Mouse (Mus musculus): ENCODE measurements around the gene Scaf11. TPM values are rescaled to one million over a fixed set of nuclear protein-coding genes. Genes with fewer than 3 reads are reported as not detected.

The Scaf11 gene
- polyA plus RNA-seq (2014; fragmentation: Illumina TruSeq; extraction: RNeasy Lipid Tissue Mini Kit (QIAGEN cat#74804); ENCODE audit: insufficient read depth, low read depth, low replicate concordance), result 17.4 TPM

GRCm38 (mm10) chr15:96460730-96461540, at the start of gene Scaf11:
Gene Scaf11 (minus strand): TSS chr15:96460843.

Other genes with a start within 250 kb of the Scaf11 start
- gene Arid2, start 173.3 kb downstream of the Scaf11 start, polyA plus RNA-seq (2014; fragmentation: Illumina TruSeq; extraction: RNeasy Lipid Tissue Mini Kit (QIAGEN cat#74804); ENCODE audit: insufficient read depth, low read depth, low replicate concordance), result 8.8 TPM
- gene Slc38a1, start 182.1 kb upstream of the Scaf11 start, polyA plus RNA-seq (2014; fragmentation: Illumina TruSeq; extraction: RNeasy Lipid Tissue Mini Kit (QIAGEN cat#74804); ENCODE audit: insufficient read depth, low read depth, low replicate concordance), result 6.3 TPM
- gene Slc38a2, start 238.9 kb upstream of the Scaf11 start, polyA plus RNA-seq (2014; fragmentation: Illumina TruSeq; extraction: RNeasy Lipid Tissue Mini Kit (QIAGEN cat#74804); ENCODE audit: insufficient read depth, low read depth, low replicate concordance), result 35.2 TPM